Mouse (Mus musculus) olfactory bulb, adult 2 months (tissue): ENCODE data around the gene Sel1l.

Experiments used
- CTCF ChIP-seq: fragments of 200-500 bp; IDR thresholded peaks from 2 replicates; pipeline ENCODE4 v1.5.1; 2012; ENCODE audit warnings: low read depth, mild to moderate bottlenecking, low read length, moderate library complexity; ENCODE audit not compliant: insufficient read depth
- POLR2A ChIP-seq: fragments of 200-500 bp; IDR thresholded peaks from 2 replicates; pipeline ENCODE4 v1.6.1; 2012; ENCODE audit warnings: mild to moderate bottlenecking, low read depth, low read length, moderate library complexity; ENCODE audit not compliant: insufficient read depth

- no peak for TF ChIP-seq POLR2A
- TF ChIP-seq CTCF: no peak
Measured at GRCm38 (mm10) chr12:91803207-91803932, 45.6 kb downstream of the Sel1l start.
